Mouse (Mus musculus): ENCODE results near the gene Gabarapl1. TPM values are rescaled to one million over a fixed set of nuclear protein-coding genes. Genes with fewer than 3 reads are reported as not detected.

Gabarapl1 gene
- polyA plus RNA-seq, 2 experiments = 8.2 to 19.2 TPM

DNA sequence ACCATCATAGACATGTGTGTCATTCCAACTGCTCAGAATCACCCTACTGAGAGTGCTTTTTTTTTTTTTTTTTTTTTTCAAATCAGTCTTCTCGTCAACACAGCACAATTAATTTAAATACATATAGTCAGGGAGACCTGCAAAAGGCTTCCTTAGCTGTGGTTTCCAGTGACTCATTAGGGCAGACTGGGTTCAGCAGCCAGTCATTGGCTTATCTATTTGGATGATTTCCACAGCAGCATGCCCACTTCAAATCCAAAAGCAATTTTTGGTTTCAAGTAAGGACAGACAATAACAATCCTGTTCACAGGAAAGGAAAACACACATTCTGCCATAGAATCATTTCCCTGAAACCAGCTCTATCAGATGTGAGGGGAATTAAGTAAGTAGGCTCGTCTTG, 18.6 kb upstream of the Gabarapl1 start:
- Histone ChIP-seq H3K9ac (replicated peaks) (no peak overlapping the region), H3K36me3 (replicated peaks; ENCODE audit: control insufficient read depth, insufficient read depth, low read depth) (no peaks in the 10 kb centered on the region), H3K4me2 (ENCODE audit: low read depth) (no peak overlapping the region), H3K4me1 (replicated peaks; ENCODE audit: control insufficient read depth in 2 of 2, insufficient read depth in 2 of 2, low read length in 1 of 2) (no peaks in the 10 kb centered on the region; a peak in 1 of 4 replicates), H3K4me3 (ENCODE audit: insufficient read depth in 1 of 2, low read depth in 2 of 2, low read length in 2 of 2) (no peak overlapping the region), H3K9me3 (ENCODE audit: control insufficient read depth, low read length) (no peaks in the 10 kb centered on the region), H3K27ac (no peak overlapping the region), H3K27me3 (ENCODE audit: control insufficient read depth, insufficient read depth, low read length) (no peaks in the 10 kb centered on the region)
- no peak for ATAC-seq (ENCODE audit: insufficient read depth)
- WGBS (ENCODE audit: insufficient replicate concordance) = 35% methylated on average over 2 of the region's 2 CpGs
- DNase-seq (ENCODE audit: low read depth in 3 of 3, low spot score in 3 of 3) = no peak
- no peak for TF ChIP-seq CTCF (IDR thresholded peaks at IDR 0.05; ENCODE audit: low read depth)
- no peak for TF ChIP-seq EP300 (IDR thresholded peaks at IDR 0.05; ENCODE audit: low read depth)

DNA sequence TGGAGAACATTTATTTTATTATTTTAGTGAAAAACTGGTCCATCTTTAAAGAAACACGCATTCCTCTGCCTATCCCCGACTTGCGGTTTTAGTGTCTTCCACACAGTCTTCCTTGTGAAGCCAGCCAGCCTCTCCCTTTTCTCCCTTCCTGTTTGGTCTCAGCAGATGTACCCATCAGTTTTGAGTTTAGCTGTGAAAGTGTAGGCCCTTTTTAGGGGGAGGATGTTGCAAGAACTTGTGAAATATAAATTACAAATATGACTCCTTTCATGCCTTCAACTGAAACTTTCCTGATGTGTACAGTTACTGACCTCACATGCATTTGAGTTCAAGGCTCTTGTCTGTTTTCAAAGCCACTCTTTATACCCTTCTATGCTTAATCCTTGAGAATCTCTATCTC, 17.9 kb upstream of the Gabarapl1 start:
- DNase-seq (ENCODE audit: low read depth in 3 of 3, low spot score in 3 of 3) = no peak
- TF ChIP-seq CTCF (IDR thresholded peaks at IDR 0.05; ENCODE audit: low read depth) = no peak
- TF ChIP-seq EP300 (IDR thresholded peaks at IDR 0.05; ENCODE audit: low read depth) = no peak
- Histone ChIP-seq H3K36me3 (replicated peaks; ENCODE audit: control insufficient read depth, insufficient read depth, low read depth) (no peaks in the 10 kb centered on the region), H3K27me3 (ENCODE audit: control insufficient read depth, insufficient read depth, low read length) (no peaks in the 10 kb centered on the region), H3K9me3 (ENCODE audit: control insufficient read depth, low read length) (no peaks in the 10 kb centered on the region), H3K4me3 (ENCODE audit: insufficient read depth in 1 of 2, low read depth in 2 of 2, low read length in 2 of 2) (no peak overlapping the region), H3K27ac (no peak overlapping the region), H3K4me2 (ENCODE audit: low read depth) (no peak overlapping the region), H3K9ac (replicated peaks) (no peak overlapping the region), H3K4me1 (replicated peaks; ENCODE audit: control insufficient read depth in 2 of 2, insufficient read depth in 2 of 2, low read length in 1 of 2) (no peaks in the 10 kb centered on the region; a peak in 1 of 4 replicates)
- WGBS (ENCODE audit: insufficient replicate concordance) = 69% methylated on average over 3 of the region's 3 CpGs
- ATAC-seq (ENCODE audit: insufficient read depth) = no peak

DNA sequence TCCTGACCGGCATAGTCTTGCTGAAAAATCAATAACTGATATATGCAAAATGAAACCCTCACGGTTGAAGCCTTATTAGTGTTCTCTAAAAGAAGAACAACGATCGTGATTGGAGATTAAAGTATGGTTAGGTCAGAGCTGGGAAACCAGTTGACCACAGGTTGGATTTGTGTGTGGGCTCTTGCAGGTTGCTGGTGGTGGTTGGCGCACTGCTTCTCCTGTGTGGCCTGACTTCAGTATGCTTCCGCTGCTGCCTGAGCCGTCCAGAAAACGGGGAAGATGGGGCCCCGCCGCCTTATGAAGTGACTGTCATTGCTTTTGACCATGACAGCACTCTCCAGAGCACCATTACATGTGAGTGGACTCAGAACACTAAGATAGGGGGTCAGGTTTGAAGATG, 16.6 kb upstream of the Gabarapl1 start:
- Histone ChIP-seq H3K27me3 (ENCODE audit: control insufficient read depth, insufficient read depth, low read length) (no peaks in the 10 kb centered on the region), H3K4me1 (replicated peaks; ENCODE audit: control insufficient read depth in 2 of 2, insufficient read depth in 2 of 2, low read length in 1 of 2) (no peaks in the 10 kb centered on the region), H3K27ac (no peak overlapping the region), H3K9ac (replicated peaks) (no peak overlapping the region), H3K4me3 (ENCODE audit: insufficient read depth in 1 of 2, low read depth in 2 of 2, low read length in 2 of 2) (no peak overlapping the region), H3K9me3 (ENCODE audit: control insufficient read depth, low read length) (no peaks in the 10 kb centered on the region), H3K4me2 (ENCODE audit: low read depth) (no peak overlapping the region), H3K36me3 (replicated peaks; ENCODE audit: control insufficient read depth, insufficient read depth, low read depth) (no peaks in the 10 kb centered on the region)
- DNase-seq (ENCODE audit: low read depth in 3 of 3, low spot score in 3 of 3) (no peak), ATAC-seq (ENCODE audit: insufficient read depth) (no peak)
- 61% methylated on average over 10 of the region's 10 CpGs for WGBS (ENCODE audit: insufficient replicate concordance)
- TF ChIP-seq EP300 (IDR thresholded peaks at IDR 0.05; ENCODE audit: low read depth) (no peak), CTCF (IDR thresholded peaks at IDR 0.05; ENCODE audit: low read depth) (no peak)

DNA sequence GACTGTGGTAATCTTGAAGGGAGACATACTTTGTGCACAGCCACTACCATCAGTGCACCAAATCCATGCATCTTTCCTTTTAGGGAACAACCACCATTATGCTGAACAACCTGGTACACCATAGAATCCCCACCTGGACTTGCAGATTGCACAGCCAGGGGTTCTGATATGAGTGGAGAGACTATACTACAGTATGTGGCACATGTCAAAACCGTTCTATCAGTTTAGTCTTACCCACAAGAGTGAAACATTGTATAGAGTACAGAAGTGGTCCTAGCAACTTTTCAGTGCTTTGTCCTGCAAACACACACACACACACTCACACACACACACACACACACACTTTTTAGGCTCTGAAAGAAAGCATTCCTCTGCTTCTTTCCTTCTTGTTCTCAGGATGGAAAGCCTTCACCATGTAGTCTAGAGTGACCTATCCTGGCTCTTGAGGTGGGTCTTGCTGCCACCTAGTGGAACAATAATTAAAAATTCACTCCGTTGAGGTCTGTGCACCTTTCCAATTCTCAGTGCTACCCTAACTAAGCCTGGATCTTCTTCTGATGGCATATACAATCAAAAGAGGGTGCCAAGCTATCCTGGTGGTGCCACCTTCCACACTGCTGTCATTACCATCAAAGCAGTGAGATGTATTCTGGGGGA, 15.1 kb upstream of the Gabarapl1 start:
- 41% methylated on average over 2 of the region's 2 CpGs for WGBS (ENCODE audit: insufficient replicate concordance)
- no peaks in the 10 kb centered on the region for H3K27me3 ChIP-seq (ENCODE audit: control insufficient read depth, insufficient read depth, low read length)
- H3K4me1 ChIP-seq (replicated peaks; ENCODE audit: control insufficient read depth in 2 of 2, insufficient read depth in 2 of 2, low read length in 1 of 2) = no peaks in the 10 kb centered on the region
- H3K36me3 ChIP-seq (replicated peaks; ENCODE audit: control insufficient read depth, insufficient read depth, low read depth) = no peaks in the 10 kb centered on the region
- H3K27ac ChIP-seq = no peak overlapping the region
- no peaks in the 10 kb centered on the region for H3K9me3 ChIP-seq (ENCODE audit: control insufficient read depth, low read length)
- no peak overlapping the region for H3K4me3 ChIP-seq (ENCODE audit: insufficient read depth in 1 of 2, low read depth in 2 of 2, low read length in 2 of 2)
- no peak overlapping the region for H3K4me2 ChIP-seq (ENCODE audit: low read depth)
- ATAC-seq (ENCODE audit: insufficient read depth) = peak; percentile 56; the same call in 1 of the 2 replicates
- no peak for DNase-seq (ENCODE audit: low read depth in 3 of 3, low spot score in 3 of 3)
- no peak overlapping the region for H3K9ac ChIP-seq (replicated peaks)
- TF ChIP-seq CTCF (IDR thresholded peaks at IDR 0.05; ENCODE audit: low read depth) (peak; percentile 58), EP300 (IDR thresholded peaks at IDR 0.05; ENCODE audit: low read depth) (no peak)

DNA sequence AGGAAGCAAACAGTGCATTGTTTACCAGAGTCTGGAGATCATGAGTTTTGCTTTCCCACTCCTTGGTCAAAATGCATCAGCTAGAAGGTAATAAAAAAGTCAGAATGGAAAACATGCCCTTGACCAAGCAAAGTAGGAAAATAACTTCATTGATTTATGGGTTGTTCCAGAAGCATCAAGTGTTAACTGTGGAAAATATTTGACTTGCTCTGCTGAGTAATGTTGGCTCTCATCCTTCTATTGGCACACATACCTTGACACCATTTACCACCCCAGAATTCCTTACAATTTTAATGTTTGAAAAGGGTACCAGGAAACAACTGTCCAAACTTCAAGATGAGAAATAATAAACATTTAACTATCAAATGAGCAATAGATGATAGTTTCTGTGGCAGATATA, 6.9 kb upstream of the Gabarapl1 start:
- Histone ChIP-seq H3K27me3 (ENCODE audit: control insufficient read depth, insufficient read depth, low read length) (no peaks in the 10 kb centered on the region), H3K9me3 (ENCODE audit: control insufficient read depth, low read length) (no peaks in the 10 kb centered on the region), H3K4me2 (ENCODE audit: low read depth) (no peak overlapping the region), H3K4me1 (replicated peaks; ENCODE audit: control insufficient read depth in 2 of 2, insufficient read depth in 2 of 2, low read length in 1 of 2) (no peaks in the 10 kb centered on the region), H3K27ac (no peak overlapping the region), H3K4me3 (ENCODE audit: insufficient read depth in 1 of 2, low read depth in 2 of 2, low read length in 2 of 2) (no peak overlapping the region), H3K9ac (replicated peaks) (no peak overlapping the region), H3K36me3 (replicated peaks; ENCODE audit: control insufficient read depth, insufficient read depth, low read depth) (no peaks in the 10 kb centered on the region)
- DNase-seq (ENCODE audit: low read depth in 3 of 3, low spot score in 3 of 3) (no peak), ATAC-seq (ENCODE audit: insufficient read depth) (no peak)
- TF ChIP-seq CTCF (IDR thresholded peaks at IDR 0.05; ENCODE audit: low read depth) (no peak), EP300 (IDR thresholded peaks at IDR 0.05; ENCODE audit: low read depth) (no peak)

All from liver, embryonic 14.5 days (tissue).